Mouse (Mus musculus) lung, adult 2 months (tissue): ENCODE data around the gene Eno4.

Experiments
- CTCF ChIP-seq: fragments of 200-500 bp; IDR thresholded peaks from 2 replicates; pipeline ENCODE4 v1.5.1; 2011; ENCODE audit warnings: mild to moderate bottlenecking, low read length, control low read depth; ENCODE audit not compliant: insufficient read depth
- POLR2A ChIP-seq: fragments of 200-500 bp; IDR thresholded peaks from 2 replicates; pipeline ENCODE4 v1.6.1; 2011; ENCODE audit warnings: low read depth, mild to moderate bottlenecking, control low read depth, low read length, borderline replicate concordance; ENCODE audit errors: extremely low read depth

- TF ChIP-seq CTCF, result no peak
- TF ChIP-seq POLR2A, result no peak
Observed at GRCm38 (mm10) chr19:58903079-58903898, 39.9 kb upstream of the Eno4 start.
